Mouse (Mus musculus) liver, embryonic 15.5 days (tissue): ENCODE measurements at regions not wholly inside any gene's neighbourhood (a gene's known extent, or its start where the extent isn't known, plus 50 kb on each side); places are given as distances from the start of the nearest gene placed in this dataset.
A peak's percentile ranks its signal among the peaks of the same experiment; 100 is the strongest.

ENCODE experiments used
- ATAC-seq: fragments of 200-750 bp; cut with Nextera tagmentation; 2 replicates; pipeline ENCODE4 v1.8.0; 2017; ENCODE audit warnings: moderate number of reproducible peaks, mild to moderate bottlenecking, moderate library complexity; ENCODE audit not compliant: insufficient read depth
- H3K27ac ChIP-seq: fragments of 300-500 bp; sonication (generic); replicated peaks from 2 replicates; pipeline ENCODE4 v1.5.1; 2015; ENCODE audit warnings: mild to moderate bottlenecking, inconsistent platforms
- H3K27me3 ChIP-seq: fragments of 300-500 bp; sonication (generic); 2 replicates; pipeline ENCODE4 v1.6.1; 2015; ENCODE audit warnings: mild to moderate bottlenecking, inconsistent platforms
- H3K36me3 ChIP-seq: fragments of 300-500 bp; sonication (generic); replicated peaks from 2 replicates; pipeline ENCODE4 v1.6.1; 2015; ENCODE audit warnings: moderate library complexity, mild to moderate bottlenecking, inconsistent platforms
- H3K4me1 ChIP-seq: fragments of 300-500 bp; sonication (generic); replicated peaks from 2 replicates; pipeline ENCODE4 v1.6.1; 2015; ENCODE audit warnings: inconsistent platforms
- H3K4me2 ChIP-seq: fragments of 300-500 bp; sonication (generic); 2 replicates; pipeline ENCODE4 v1.6.1; 2015; ENCODE audit warnings: moderate library complexity, mild to moderate bottlenecking, inconsistent platforms
- H3K4me3 ChIP-seq: fragments of 300-500 bp; sonication (generic); replicated peaks from 2 replicates; pipeline ENCODE4 v1.5.1; 2015; ENCODE audit warnings: mild to moderate bottlenecking, inconsistent platforms
- H3K9ac ChIP-seq: fragments of 300-500 bp; sonication (generic); 2 replicates; pipeline ENCODE4 v1.6.1; 2015; ENCODE audit warnings: moderate library complexity, mild to moderate bottlenecking, inconsistent platforms
- H3K9me3 ChIP-seq: fragments of 300-500 bp; sonication (generic); replicated peaks from 2 replicates; pipeline ENCODE4 v1.6.1; 2016; ENCODE audit warnings: inconsistent platforms
- WGBS: fragments of 180-500 bp; shearing (Covaris S2); methylation state at CpG from one replicate; pipeline ENCODE4 v1.1.7; 2015; ENCODE audit warnings: mixed read lengths; ENCODE audit not compliant: insufficient replicate concordance; 5-methylcytosine and 5-hydroxymethylcytosine counted together

DNA sequence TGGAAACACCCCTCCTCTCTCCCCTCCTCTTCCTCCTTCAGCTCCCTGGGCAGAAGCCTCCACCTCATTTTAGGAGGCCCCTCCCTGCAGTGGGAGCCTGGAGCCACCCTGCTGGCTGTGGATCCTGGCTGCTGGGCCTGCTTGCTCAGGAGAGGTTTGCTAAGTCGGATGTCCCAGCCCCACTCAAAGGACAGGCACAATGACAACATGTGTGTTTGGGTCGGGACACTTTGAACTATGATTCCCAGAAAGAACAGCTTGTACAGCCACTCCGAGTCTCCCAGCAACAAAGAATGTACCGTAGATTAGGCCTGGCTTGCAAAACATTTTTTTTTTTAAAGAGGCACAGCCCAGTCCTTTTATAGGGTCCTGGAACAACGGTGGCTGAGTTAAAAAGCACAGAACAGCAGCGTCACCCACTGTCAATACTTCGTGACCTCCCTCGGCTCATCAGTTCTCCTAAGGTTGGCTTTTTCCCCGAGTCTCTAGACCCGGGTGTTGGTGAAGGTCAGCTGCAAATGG is 142.7 kb upstream of the Irf2bp2 start:
- 49% methylated on average over 10 of the region's 10 CpGs for whole genome bisulfite sequencing
- H3K4me3 ChIP-seq: no peak overlapping the region
- peak; percentile 61 for ATAC-seq
- H3K9me3 ChIP-seq: no peaks in the 10 kb centered on the region
- H3K27me3 ChIP-seq: no peaks in the 10 kb centered on the region
- no peak overlapping the region for H3K4me2 ChIP-seq
- H3K9ac ChIP-seq: no peak overlapping the region
- no peaks in the 10 kb centered on the region for H3K36me3 ChIP-seq
- H3K4me1 ChIP-seq: peaks cover 20% of the 10 kb centered on the region
- peak overlapping the region; percentile 87 for H3K27ac ChIP-seq

DNA sequence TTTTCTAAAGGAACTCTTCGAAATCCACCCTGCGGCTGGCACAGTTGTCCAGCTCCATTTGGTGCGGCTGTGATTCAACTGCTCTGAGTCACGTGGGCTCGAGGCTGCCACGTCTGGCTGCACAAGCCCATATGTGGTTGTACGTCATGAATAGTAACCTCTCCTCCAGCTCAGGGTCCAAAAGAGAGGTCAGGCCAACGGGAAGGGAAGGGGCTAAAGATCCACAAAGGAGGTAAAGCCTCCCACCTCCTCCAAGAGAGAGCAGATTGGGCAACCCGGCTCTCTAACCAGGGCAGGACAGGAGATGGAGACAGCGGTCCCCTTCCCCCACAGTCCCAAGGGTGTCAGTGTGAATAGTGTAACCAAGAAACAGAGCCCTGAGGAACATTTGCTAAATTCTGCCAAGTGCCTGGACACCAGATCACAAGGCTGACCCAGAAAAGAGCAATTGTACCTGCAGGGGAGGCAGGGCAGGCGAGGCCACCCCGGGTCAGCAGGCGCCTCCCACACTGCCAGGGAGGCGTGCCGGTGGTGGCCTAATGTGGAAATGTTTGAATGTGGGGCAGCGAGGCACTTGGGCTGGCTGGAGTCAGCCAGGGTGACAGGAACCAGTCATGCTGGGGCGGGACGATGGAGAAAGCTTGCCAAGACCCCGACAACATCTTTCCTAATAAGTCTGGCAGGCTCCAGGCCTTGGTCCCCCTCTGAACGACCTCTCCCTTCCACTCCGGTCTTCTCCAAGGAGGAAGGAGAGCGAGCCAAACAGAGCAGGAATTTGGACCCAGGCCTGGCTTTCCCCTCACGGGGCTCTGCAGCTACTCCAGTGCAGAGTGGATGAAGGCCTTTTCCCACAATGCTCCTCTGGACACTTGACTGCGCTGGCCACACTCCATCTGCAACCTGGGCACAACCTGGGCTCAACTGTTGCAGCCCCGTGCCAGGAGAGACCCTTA is 142.0 kb upstream of the Irf2bp2 start:
- peak; percentile 65 for ATAC-seq
- no peak overlapping the region for H3K4me3 ChIP-seq
- no peaks in the 10 kb centered on the region for H3K27me3 ChIP-seq
- no peaks in the 10 kb centered on the region for H3K9me3 ChIP-seq
- peaks cover 20% of the 10 kb centered on the region for H3K4me1 ChIP-seq
- H3K36me3 ChIP-seq: no peaks in the 10 kb centered on the region
- H3K9ac ChIP-seq: no peak overlapping the region
- peak overlapping the region; percentile 87 for H3K27ac ChIP-seq
- 46% methylated on average over 25 of the region's 25 CpGs for WGBS
- no peak overlapping the region for H3K4me2 ChIP-seq

DNA sequence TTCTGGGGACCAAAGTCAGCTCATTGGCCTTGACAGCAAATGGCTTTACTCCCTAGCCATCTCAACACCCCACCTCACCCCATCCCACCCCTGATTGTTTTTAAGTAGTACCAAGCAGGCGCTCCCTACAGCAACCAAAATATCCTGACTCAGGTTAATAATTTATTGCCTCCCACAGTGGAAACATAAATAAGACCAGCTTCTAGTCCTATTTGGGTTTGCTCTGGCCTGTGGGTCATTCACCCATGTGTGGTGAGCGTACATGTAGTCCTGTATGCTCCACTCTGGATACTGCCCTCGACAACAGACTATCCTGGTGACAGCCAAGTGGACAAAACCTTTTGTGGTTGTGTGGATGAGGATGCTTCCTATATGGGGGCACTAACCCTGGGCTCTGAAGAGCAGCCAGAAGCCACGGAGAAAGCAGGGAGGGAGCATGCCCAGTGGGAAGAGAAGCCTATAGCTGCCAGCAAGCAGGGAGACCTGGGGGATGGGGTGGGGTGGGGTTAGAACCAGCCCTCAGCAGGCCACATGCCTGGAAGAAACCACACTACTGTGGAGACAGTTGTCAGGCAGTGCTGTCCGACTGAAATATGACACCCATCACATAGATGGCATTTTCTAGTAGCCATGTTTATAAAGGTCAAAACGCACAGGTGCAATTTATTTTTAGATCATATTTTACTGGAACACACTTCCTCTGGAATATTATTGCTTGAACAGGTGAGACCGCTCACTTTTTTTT is 141.1 kb upstream of the Irf2bp2 start:
- Histone ChIP-seq H3K9ac (no peak overlapping the region), H3K27me3 (no peaks in the 10 kb centered on the region), H3K4me1 (peaks cover 20% of the 10 kb centered on the region), H3K27ac (peak overlapping the region; percentile 87), H3K36me3 (no peaks in the 10 kb centered on the region), H3K4me2 (no peak overlapping the region), H3K4me3 (no peak overlapping the region), H3K9me3 (no peaks in the 10 kb centered on the region)
- WGBS: 51% methylated on average over 7 of the region's 7 CpGs
- no peak for ATAC-seq

DNA sequence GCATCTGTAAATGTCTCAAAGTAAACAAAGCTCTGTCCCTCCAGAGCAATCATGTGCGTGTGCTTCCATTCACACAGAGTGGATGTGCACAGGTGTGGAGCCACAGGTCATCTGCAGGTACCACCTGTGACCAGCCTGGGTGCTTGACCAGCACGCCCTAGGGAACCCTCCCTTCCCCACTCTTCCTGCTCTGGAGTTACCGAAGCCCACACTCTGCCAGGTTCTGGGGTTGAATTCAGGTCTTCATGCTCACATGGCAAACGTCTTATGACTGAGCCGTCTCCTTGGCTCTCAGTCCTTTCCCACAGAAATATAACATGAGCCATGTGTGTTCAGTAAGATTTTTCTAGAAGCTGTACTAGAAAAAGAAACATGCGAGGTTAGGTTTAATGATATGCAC is 140.0 kb upstream of the Irf2bp2 start:
- Histone ChIP-seq H3K36me3 (no peaks in the 10 kb centered on the region), H3K4me1 (peaks cover 25% of the 10 kb centered on the region), H3K4me2 (no peak overlapping the region), H3K9ac (no peak overlapping the region), H3K27me3 (no peaks in the 10 kb centered on the region), H3K4me3 (no peak overlapping the region), H3K27ac (no peak overlapping the region), H3K9me3 (no peaks in the 10 kb centered on the region)
- WGBS: 59% methylated on average over 6 of the region's 6 CpGs
- ATAC-seq: no peak

DNA sequence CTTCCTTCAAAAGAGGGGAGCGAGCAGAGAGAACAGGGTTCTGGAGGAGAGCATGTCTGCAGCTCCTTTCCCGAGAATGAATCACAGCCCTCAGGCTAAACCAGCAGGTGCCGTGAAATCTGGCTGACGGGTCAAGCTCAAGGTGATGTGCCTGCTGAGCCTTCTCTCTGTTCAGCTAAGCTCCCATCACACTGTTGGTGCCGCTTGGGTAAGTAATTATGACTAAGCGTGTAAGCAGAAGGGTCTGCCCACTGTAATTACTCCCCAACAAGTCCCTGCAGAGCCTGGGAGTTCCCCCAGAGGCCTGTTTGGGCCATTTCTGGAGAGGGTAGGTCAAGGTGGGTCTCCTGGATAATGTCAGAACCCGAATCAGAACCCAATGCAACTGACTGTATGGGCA is 139.5 kb upstream of the Irf2bp2 start:
- Histone ChIP-seq H3K36me3 (no peaks in the 10 kb centered on the region), H3K9ac (no peak overlapping the region), H3K27me3 (no peaks in the 10 kb centered on the region), H3K4me1 (peaks cover 25% of the 10 kb centered on the region), H3K27ac (no peak overlapping the region), H3K9me3 (no peaks in the 10 kb centered on the region), H3K4me2 (no peak overlapping the region), H3K4me3 (no peak overlapping the region)
- ATAC-seq: no peak
- WGBS: 63% methylated on average over 7 of the region's 7 CpGs

DNA sequence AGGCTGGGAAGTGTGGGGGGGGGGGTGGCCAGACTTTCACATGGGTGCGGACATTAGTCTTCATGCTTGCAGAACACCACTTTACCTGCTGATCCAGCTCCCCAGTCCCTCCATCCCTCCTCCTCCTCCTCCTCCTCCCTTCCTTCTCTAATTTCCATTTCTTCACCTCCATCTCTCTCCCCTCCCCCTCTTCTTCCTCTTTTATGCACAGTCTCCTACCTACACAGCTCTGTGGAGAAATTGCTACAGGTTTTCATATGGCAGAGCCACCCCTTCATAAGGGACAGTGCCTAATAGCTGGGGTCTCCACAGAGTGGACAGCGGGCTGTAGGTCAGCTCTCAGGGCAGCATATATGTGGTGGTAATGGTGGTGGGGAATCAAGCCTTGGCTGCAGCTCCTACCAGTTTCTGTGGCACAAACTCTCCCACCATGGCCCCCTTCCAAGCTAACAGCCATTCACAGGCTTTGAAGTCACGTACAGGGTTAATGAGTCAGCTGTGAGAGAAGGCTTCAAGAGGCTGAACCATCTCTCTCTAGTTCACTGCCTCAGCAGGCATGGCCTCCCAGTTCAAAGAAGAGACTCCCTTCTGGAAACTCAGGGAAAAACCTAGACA is 136.3 kb upstream of the Irf2bp2 start:
- no peaks in the 10 kb centered on the region for H3K36me3 ChIP-seq
- 63% methylated on average over 3 of the region's 3 CpGs for WGBS
- no peak overlapping the region for H3K4me2 ChIP-seq
- H3K9ac ChIP-seq: no peak overlapping the region
- no peak for ATAC-seq
- no peaks in the 10 kb centered on the region for H3K27me3 ChIP-seq
- no peak overlapping the region for H3K4me3 ChIP-seq
- no peaks in the 10 kb centered on the region for H3K9me3 ChIP-seq
- peaks cover 11% of the 10 kb centered on the region for H3K4me1 ChIP-seq
- H3K27ac ChIP-seq: no peak overlapping the region

DNA sequence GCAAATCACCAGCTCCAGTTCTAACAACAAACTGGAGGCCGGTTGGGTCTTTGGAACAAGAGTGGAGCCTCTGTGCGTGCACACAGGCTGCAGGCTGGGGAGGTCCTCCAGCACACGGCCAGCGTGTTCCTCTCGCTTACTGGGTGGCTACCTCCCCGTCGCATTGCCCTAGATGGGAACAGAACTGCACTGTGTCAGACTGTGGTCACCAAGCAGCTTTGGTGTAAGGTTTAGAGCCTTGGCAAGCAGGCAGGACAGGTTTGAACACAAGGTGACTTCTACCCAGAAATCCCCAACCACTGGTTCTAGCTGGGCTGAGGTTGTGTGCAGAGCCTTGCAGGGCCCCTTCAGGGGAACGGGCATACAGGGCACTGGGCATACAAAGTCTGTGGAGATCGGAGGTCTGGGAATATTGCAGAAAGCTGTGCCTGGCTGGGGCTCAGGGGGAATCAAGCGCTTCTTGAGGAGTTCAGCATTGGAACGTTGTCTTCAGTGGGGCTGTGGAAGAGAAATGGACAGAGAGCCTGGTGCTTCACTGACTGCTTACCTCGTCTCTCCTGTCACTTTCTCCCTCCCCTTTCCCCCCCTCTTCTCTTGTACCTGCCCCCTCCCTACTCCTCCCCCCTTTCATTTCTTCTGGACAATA is 135.3 kb upstream of the Irf2bp2 start:
- WGBS: 65% methylated on average over 12 of the region's 12 CpGs
- Histone ChIP-seq H3K36me3 (no peaks in the 10 kb centered on the region), H3K4me2 (no peak overlapping the region), H3K27ac (no peak overlapping the region), H3K4me3 (no peak overlapping the region), H3K9ac (no peak overlapping the region), H3K4me1 (0 out of 2 replicates have a peak, but pooled peaks cover 4% of the 10 kb centered on the region), H3K27me3 (no peaks in the 10 kb centered on the region), H3K9me3 (no peaks in the 10 kb centered on the region)
- ATAC-seq: no peak

DNA sequence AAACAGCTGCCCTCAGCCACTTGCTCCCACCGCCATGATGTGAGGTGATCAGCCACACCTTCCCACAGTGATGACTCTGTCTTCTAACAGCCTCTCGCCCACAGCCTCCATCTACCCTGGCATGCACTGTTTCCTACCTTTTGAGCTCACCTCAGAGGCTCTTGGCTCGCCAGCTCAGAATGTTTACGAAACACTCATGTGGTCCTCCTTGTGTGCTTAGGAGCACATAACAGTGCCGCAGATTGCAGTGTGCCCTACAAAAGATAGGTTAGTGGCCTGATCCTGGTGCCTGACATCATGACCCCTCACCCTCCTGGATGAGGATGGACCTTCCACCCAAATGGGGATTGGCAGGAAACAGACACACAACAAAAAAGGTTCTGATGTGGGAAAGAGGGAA is 134.3 kb upstream of the Irf2bp2 start:
- Histone ChIP-seq H3K27me3 (no peaks in the 10 kb centered on the region), H3K36me3 (no peaks in the 10 kb centered on the region), H3K4me3 (no peak overlapping the region), H3K9me3 (no peaks in the 10 kb centered on the region), H3K27ac (no peak overlapping the region), H3K4me2 (no peak overlapping the region), H3K9ac (no peak overlapping the region), H3K4me1 (0 out of 2 replicates have a peak, but pooled peaks cover 4% of the 10 kb centered on the region)
- ATAC-seq: no peak
- WGBS: 68% methylated on average over 5 of the region's 5 CpGs

DNA sequence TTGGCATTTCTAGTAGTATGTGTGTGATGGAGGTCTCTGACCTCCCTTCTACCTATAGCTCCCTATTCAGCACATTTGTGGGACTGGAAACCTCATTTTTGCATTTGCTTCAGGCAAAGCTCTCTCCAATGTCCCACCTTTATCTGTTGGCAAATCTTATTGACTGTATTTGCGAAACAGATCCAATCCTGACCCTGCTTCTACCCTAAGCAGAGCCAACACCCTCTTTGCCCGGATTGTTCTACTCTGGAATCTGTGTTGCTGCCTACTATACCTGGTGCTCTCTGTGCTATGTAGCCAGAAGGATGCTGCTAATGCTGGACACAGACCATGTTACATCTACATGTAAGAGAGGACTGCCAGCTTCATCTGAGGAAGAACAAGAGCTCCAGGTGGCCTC is 133.3 kb upstream of the Irf2bp2 start:
- Histone ChIP-seq H3K36me3 (no peaks in the 10 kb centered on the region), H3K27ac (no peak overlapping the region), H3K4me3 (no peak overlapping the region), H3K4me2 (no peak overlapping the region), H3K9me3 (no peaks in the 10 kb centered on the region), H3K4me1 (0 out of 2 replicates have a peak, but pooled peaks cover 4% of the 10 kb centered on the region), H3K9ac (no peak overlapping the region), H3K27me3 (no peaks in the 10 kb centered on the region)
- ATAC-seq: no peak
- WGBS: 51% methylated on average over 2 of the region's 2 CpGs

DNA sequence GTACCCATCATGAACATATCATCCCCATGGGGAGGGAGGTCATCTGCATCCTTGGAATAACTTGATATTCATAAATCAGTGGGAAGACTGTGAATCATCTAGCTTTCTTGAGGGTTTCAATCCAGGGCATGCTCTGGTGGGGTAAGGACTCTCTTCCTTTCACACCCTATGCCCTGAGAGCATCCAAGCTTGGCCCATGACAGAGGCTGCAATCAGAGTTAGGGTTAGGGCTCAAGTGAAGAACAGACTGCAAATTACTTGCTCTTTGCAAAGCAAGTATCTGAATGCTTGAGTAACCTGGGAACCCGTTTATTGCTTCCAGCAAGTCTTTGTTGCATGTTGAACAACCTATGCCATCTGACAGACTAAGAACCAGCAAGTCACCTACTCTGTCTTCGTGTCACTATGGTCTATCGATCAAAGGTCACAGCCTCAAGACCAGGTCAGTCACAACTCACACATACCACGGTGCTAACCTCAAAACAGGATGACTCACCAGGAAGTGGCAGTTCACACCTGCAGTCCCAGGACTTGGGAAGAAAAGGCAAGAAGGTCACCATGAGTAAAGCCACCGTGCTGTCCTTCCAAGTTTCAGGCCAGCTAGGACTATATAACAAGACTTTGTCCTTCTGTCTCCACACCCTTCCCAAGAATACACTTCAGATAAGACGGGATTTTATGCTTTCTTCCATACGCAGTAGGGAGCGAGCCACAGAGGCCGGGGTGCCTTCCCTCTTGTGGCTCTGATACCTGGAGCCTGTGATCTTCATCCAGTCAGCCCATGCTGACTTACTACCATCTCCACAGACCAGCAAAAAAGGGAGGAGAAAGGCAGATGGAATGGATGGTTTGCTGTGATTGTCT is 129.7 kb upstream of the Irf2bp2 start:
- Histone ChIP-seq H3K4me2 (no peak overlapping the region), H3K4me3 (no peak overlapping the region), H3K27me3 (no peaks in the 10 kb centered on the region), H3K4me1 (peaks cover 8% of the 10 kb centered on the region), H3K27ac (no peak overlapping the region), H3K36me3 (no peaks in the 10 kb centered on the region), H3K9me3 (no peaks in the 10 kb centered on the region), H3K9ac (no peak overlapping the region)
- no peak for ATAC-seq
- 58% methylated on average over 9 of the region's 9 CpGs for WGBS
